Mouse (Mus musculus) lung, postnatal 0 days (tissue): ENCODE measurements around the gene Olfr1084.
"Not testable (repeated sequence)": the region's sequence is repeated elsewhere in the genome, so short reads cannot be mapped to it uniquely, and the experiment has no call there.

ENCODE experiments used
- CTCF ChIP-seq: IDR thresholded peaks from 2 replicates; pipeline ENCODE4 v1.5.1; 2016; ENCODE audit warnings: antibody characterized with exemption, mild to moderate bottlenecking
- EP300 ChIP-seq: IDR thresholded peaks from 2 replicates; pipeline ENCODE4 v1.6.1; 2016; ENCODE audit warnings: antibody characterized with exemption, mild to moderate bottlenecking, control low read depth

DNA sequence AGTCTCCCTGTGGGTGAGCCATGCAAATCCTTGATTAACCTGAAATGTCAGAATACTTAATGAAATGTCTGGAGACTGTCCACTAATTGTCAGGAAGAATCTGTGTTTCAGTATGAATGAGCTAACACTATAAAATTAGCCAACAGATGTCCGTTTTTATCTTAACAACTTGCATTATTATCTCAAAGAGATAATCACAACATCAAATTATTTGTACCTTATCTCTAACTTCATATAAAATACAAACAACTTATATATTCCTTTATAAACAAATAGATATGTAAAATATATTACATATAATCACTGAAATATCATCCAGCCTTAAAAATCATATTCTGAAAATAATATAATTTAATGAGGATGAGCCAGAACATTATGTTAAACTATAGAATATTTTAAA is 40.7 kb downstream of the Olfr1084 start, which contains the start of gene Olfr1082:
- TF ChIP-seq CTCF, EP300: not testable (repeated sequence)
